In the genomic region with DNA sequence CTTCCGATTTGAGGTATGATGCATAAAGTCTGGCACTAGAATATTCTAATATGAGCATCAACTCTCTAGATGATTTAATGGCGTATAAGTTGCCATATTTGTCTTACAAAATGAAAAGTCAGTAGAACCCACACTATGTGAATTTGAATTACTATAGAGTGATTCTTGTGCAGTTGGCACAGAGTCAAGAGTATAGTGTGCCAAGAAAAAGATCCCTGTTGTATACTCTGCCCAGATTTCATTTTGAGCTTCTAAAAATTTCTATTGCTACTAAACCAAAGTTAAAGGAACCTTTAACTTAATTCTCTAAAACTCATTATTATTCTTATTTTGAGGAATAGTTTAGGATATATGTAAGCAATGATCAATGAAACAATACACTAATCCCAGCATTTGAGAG, we compare ENCODE assay signal across 8 mouse cellular contexts. TPM values are rescaled to one million over a fixed set of nuclear protein-coding genes. Genes with fewer than 3 reads are reported as not detected.
DNase-seq lines count a peak whose midpoint lies in the region; ATAC-seq and TF ChIP-seq lines count a peak whose summit lies in the region.

A gene (plus strand): TSS at position 301 of the 400 bp plus-strand sequence.

- no peaks in the 10 kb centered on the region for H3K4me1 ChIP-seq in heart, postnatal 0 days (ENCODE audit: control insufficient read depth, insufficient read depth)
- H3K4me1 ChIP-seq in bone marrow, adult 2 months (ENCODE audit: control insufficient read depth, insufficient read depth, low read length) = peaks cover 1% of the 10 kb centered on the region; the same call in 1 of the 2 replicates
- peaks cover 25% of the 10 kb centered on the region for H3K4me1 ChIP-seq in forebrain, embryonic 15.5 days
- H3K4me1 ChIP-seq in limb, embryonic 14.5 days (ENCODE audit: control insufficient read depth, insufficient read depth, low read length) = peaks cover 4% of the 10 kb centered on the region

- no peak within 1 kb of the TSS for H3K9ac ChIP-seq in heart, postnatal 0 days (replicated peaks; ENCODE audit: low read depth, low read length)
- H3K9ac ChIP-seq in forebrain, embryonic 15.5 days (replicated peaks) = peak within 1 kb of the TSS; percentile 98
- peak within 1 kb of the TSS; percentile 90 for H3K9ac ChIP-seq in limb, embryonic 14.5 days (ENCODE audit: low read depth, low read length, severe bottlenecking)

- TF ChIP-seq EP300 in heart, postnatal 0 days (IDR thresholded peaks at IDR 0.05; ENCODE audit: low read depth) = no peak

- H3K36me3 ChIP-seq in heart, postnatal 0 days (replicated peaks; ENCODE audit: control insufficient read depth, insufficient read depth, low read length) = no peaks in the 10 kb centered on the region
- H3K36me3 ChIP-seq in forebrain, embryonic 15.5 days = 0 out of 2 replicates have a peak, but pooled peaks cover 2% of the 10 kb centered on the region
- H3K36me3 ChIP-seq in limb, embryonic 14.5 days (ENCODE audit: control insufficient read depth, insufficient read depth, low read length) = no peaks in the 10 kb centered on the region

- TF ChIP-seq CTCF in heart, postnatal 0 days (IDR thresholded peaks at IDR 0.05; ENCODE audit: low read depth) = no peak
- no peak for TF ChIP-seq CTCF in bone marrow, adult 2 months (IDR thresholded peaks at IDR 0.05; ENCODE audit: control insufficient read depth, insufficient read depth, low read length)

- WGBS in heart, postnatal 0 days = 79% methylated on average over 2 of the region's 2 CpGs
- 88% methylated on average over 2 of the region's 2 CpGs for WGBS in bone marrow, adult 2 months
- 72% methylated on average over 2 of the region's 2 CpGs for WGBS in forebrain, embryonic 15.5 days
- WGBS in limb, embryonic 14.5 days = 85% methylated on average over 2 of the region's 2 CpGs

- 0 out of 2 replicates have a peak, but pooled peaks cover 4% of the 10 kb centered on the region for H3K27me3 ChIP-seq in heart, postnatal 0 days (ENCODE audit: control insufficient read depth, insufficient read depth, low read length)
- H3K27me3 ChIP-seq in forebrain, embryonic 15.5 days = no peaks in the 10 kb centered on the region
- H3K27me3 ChIP-seq in limb, embryonic 14.5 days (ENCODE audit: control insufficient read depth, insufficient read depth, low read length) = no peaks in the 10 kb centered on the region

- no peak for ATAC-seq in heart, postnatal 0 days (ENCODE audit: insufficient read depth, low read depth)
- no peak for ATAC-seq in forebrain, embryonic 15.5 days (replicated peaks)
- no peak for ATAC-seq in limb, embryonic 14.5 days (ENCODE audit: low FRiP score, low read depth)

- no peak for DNase-seq in heart, postnatal 0 days (ENCODE audit: low spot score)
- no peak for DNase-seq in heart, postnatal 4 days
- DNase-seq in limb, embryonic 14.5 days (ENCODE audit: low spot score) = no peak
- DNase-seq in B cell, adult 2 months = no peak
- DNase-seq in spleen, postnatal 4 days (ENCODE audit: low spot score in 2 of 2) = no peak
- no peak for DNase-seq in Muller cell, postnatal 12 days (ENCODE audit: inconsistent ontology term)

- TF ChIP-seq POLR2A in bone marrow, adult 2 months (IDR thresholded peaks at IDR 0.05; ENCODE audit: borderline replicate concordance, control insufficient read depth, low read depth, low read length) = no peak
- no peak for TF ChIP-seq POLR2A in limb, embryonic 14.5 days (IDR thresholded peaks at IDR 0.05; ENCODE audit: borderline replicate concordance, extremely low read depth, insufficient read depth, insufficient read length)

- H3K4me3 ChIP-seq in heart, postnatal 0 days (ENCODE audit: low read depth, low read length) = peak within 1 kb of the TSS; percentile 64
- peak within 1 kb of the TSS; percentile 78 for H3K4me3 ChIP-seq in bone marrow, adult 2 months (replicated peaks; ENCODE audit: control insufficient read depth, low read depth, low read length)
- H3K4me3 ChIP-seq in forebrain, embryonic 15.5 days = peak within 1 kb of the TSS; percentile 87
- H3K4me3 ChIP-seq in limb, embryonic 14.5 days (replicated peaks; ENCODE audit: low read length) = peak within 1 kb of the TSS; percentile 78

- H3K9me3 ChIP-seq in heart, postnatal 0 days (replicated peaks; ENCODE audit: control insufficient read depth, low read length) = no peaks in the 10 kb centered on the region
- H3K9me3 ChIP-seq in forebrain, embryonic 15.5 days = no peaks in the 10 kb centered on the region
- no peaks in the 10 kb centered on the region for H3K9me3 ChIP-seq in limb, embryonic 14.5 days (ENCODE audit: control insufficient read depth, low read length)

- H3K4me2 ChIP-seq in heart, postnatal 0 days (ENCODE audit: low read depth, low read length) = peak within 1 kb of the TSS; percentile 99
- peak within 1 kb of the TSS; percentile 59 for H3K4me2 ChIP-seq in forebrain, embryonic 15.5 days (replicated peaks)
- peak within 1 kb of the TSS; percentile 96 for H3K4me2 ChIP-seq in limb, embryonic 14.5 days (replicated peaks; ENCODE audit: low read depth, low read length, severe bottlenecking)

- no peak within 1 kb of the TSS for H3K27ac ChIP-seq in heart, postnatal 0 days (ENCODE audit: low read depth)
- peak within 1 kb of the TSS; percentile 74; the same call in 1 of the 2 replicates for H3K27ac ChIP-seq in bone marrow, adult 2 months (ENCODE audit: control insufficient read depth, insufficient read depth, low read depth, low read length, poor library complexity)
- H3K27ac ChIP-seq in forebrain, embryonic 15.5 days (replicated peaks) = peak within 1 kb of the TSS; percentile 98
- no peak within 1 kb of the TSS for H3K27ac ChIP-seq in limb, embryonic 14.5 days (replicated peaks; ENCODE audit: low read depth, low read length)

RNA-seq across cellular contexts. Expression of the gene that starts here (rescaled TPM):
- 7.3 and 20.1 TPM in 2 replicates for total RNA-seq in heart, postnatal 0 days (2014; rRNA removed; ENCODE audit: low replicate concordance)
- 18.8 and 20.6 TPM in 2 replicates for polyA plus RNA-seq in heart, postnatal 0 days (2015; fragmentation: Nextera tagmentation; extraction: Ambion mirVana)
- 1 to 10 TPM; 7.6 to 9.5 TPM for total RNA-seq in heart, postnatal 4 days (2021)
- polyA plus RNA-seq in bone marrow, adult 2 months (2011; ENCODE audit: insufficient read depth, insufficient read length, low replicate concordance, missing spikeins) = 14.9 and 31.0 TPM in 2 replicates
- polyA plus RNA-seq in forebrain, embryonic 15.5 days (2015; fragmentation: Nextera tagmentation; extraction: Ambion mirVana) = 84.9 and 94.2 TPM in 2 replicates
- polyA plus RNA-seq in limb, embryonic 14.5 days (2012; rRNA removed) = 24.0 and 26.5 TPM in 2 replicates
- 12.6 and 15.1 TPM in 2 replicates for polyA plus RNA-seq in limb, embryonic 14.5 days (2014; fragmentation: Nextera tagmentation; extraction: Ambion mirVana)

Comparison
In these comparisons a context has a peak if more than half of its experiments do, and no peak if none do; other contexts are left out.
1. H3K27ac ChIP-seq: peak in bone marrow, adult 2 months (single experiment) and forebrain, embryonic 15.5 days (single experiment); none in heart, postnatal 0 days (single experiment) and limb, embryonic 14.5 days (single experiment).
2. Peak in every context shown above with its lines, with median percentiles within 50 percentile points of each other: H3K4me2 ChIP-seq and H3K4me3 ChIP-seq.